Mouse (Mus musculus): ENCODE measurements around the gene Pkd1l1. TPM values are rescaled to one million over a fixed set of nuclear protein-coding genes. Genes with fewer than 3 reads are reported as not detected.

Pkd1l1 gene
- polyA plus RNA-seq, 1 experiment = 0.53 TPM

DNA sequence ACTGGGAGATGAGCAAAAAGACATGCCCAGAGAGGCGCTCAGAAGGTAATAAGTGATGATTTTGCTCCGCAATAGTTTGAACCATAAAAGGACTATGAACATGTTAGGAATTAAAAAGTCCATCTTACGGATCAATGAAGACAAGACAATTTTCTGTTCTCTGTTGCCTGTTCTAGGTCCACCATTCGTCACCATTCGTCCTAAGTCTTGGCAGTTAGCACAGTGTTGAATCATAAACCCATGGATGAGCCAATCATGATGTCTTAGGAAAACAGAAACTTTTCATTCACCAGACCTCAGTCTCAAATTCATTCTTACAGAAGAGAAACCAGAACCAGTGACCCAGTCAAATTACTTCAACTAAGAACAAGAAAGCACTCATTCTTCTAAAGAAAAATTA lies 35.7 kb upstream of the Pkd1l1 start:
- Histone ChIP-seq H3K4me1 (ENCODE audit: control insufficient read depth, insufficient read depth, low read length) (no peaks in the 10 kb centered on the region), H3K27me3 (ENCODE audit: control insufficient read depth, insufficient read depth, low read length) (no peaks in the 10 kb centered on the region), H3K36me3 (ENCODE audit: control insufficient read depth, insufficient read depth, low read length) (peaks cover 4% of the 10 kb centered on the region), H3K27ac (ENCODE audit: control insufficient read depth, insufficient read depth, low read depth, low read length) (no peak overlapping the region), H3K4me3 (ENCODE audit: control insufficient read depth, low read depth, low read length) (no peak overlapping the region)
- TF ChIP-seq CTCF (IDR thresholded peaks at IDR 0.05; ENCODE audit: control insufficient read depth, insufficient read depth, insufficient replicate concordance, low read depth, low read length) = no peak
- TF ChIP-seq POLR2A (IDR thresholded peaks at IDR 0.05; ENCODE audit: control insufficient read depth, low read depth, low read length) = no peak

DNA sequence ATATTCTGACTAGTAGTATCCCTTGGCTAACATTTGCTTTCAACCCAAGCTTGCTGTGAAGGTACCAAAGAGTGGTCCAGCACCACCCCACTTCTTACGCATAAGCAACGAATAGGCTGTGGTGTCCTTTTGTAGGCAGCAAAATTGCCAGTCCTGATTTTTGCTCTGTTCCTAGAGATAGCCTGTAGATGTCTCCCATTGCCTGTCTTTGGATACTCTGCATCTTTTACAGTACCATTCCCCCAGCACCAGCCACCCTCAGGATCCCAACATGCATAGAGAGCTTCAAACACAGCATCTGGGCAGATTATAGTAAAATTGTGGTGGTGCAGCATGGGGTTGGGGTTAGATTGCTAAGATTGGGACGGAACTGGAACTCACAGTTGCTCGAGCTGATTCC lies 15.0 kb upstream of the Pkd1l1 start:
- TF ChIP-seq POLR2A (IDR thresholded peaks at IDR 0.05; ENCODE audit: control insufficient read depth, low read depth, low read length) (no peak), CTCF (IDR thresholded peaks at IDR 0.05; ENCODE audit: control insufficient read depth, insufficient read depth, insufficient replicate concordance, low read depth, low read length) (no peak)

DNA sequence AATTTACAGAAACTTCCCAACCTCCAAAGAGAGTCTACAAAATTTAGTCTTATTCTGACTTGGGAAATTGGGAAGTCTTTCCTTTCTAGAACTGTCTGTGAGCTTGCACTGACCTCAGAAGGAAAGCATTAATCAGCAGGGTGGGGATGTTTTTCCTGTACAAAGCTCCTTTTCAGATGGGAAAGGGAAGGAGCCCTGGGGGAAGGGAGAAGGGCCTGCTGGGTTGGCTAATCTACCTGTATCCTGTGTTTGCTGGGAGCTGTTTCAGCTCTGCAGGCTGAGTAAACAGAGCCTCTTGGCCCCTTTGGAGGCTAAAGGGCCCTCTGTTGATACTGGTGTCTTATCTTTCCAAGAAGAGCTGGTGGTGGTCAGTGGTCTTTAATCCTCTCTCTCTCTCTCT lies 13.0 kb upstream of the Pkd1l1 start:
- no peaks in the 10 kb centered on the region for H3K36me3 ChIP-seq (ENCODE audit: control insufficient read depth, insufficient read depth, low read length)
- H3K4me3 ChIP-seq (ENCODE audit: control insufficient read depth, low read depth, low read length) = no peak overlapping the region
- H3K27ac ChIP-seq (ENCODE audit: control insufficient read depth, insufficient read depth, low read depth, low read length) = no peak overlapping the region
- no peaks in the 10 kb centered on the region for H3K27me3 ChIP-seq (ENCODE audit: control insufficient read depth, insufficient read depth, low read length)
- no peak for TF ChIP-seq POLR2A (IDR thresholded peaks at IDR 0.05; ENCODE audit: control insufficient read depth, low read depth, low read length)
- no peak for TF ChIP-seq CTCF (IDR thresholded peaks at IDR 0.05; ENCODE audit: control insufficient read depth, insufficient read depth, insufficient replicate concordance, low read depth, low read length)
- H3K4me1 ChIP-seq (ENCODE audit: control insufficient read depth, insufficient read depth, low read length) = no peaks in the 10 kb centered on the region

More for the DNA sequence above, 15.0 kb upstream of the Pkd1l1 start:
- no peaks in the 10 kb centered on the region for H3K27me3 ChIP-seq (ENCODE audit: control insufficient read depth, insufficient read depth, low read length)
- H3K4me1 ChIP-seq (ENCODE audit: control insufficient read depth, insufficient read depth, low read length) = no peaks in the 10 kb centered on the region
- no peaks in the 10 kb centered on the region for H3K36me3 ChIP-seq (ENCODE audit: control insufficient read depth, insufficient read depth, low read length)
- no peak overlapping the region for H3K27ac ChIP-seq (ENCODE audit: control insufficient read depth, insufficient read depth, low read depth, low read length)
- H3K4me3 ChIP-seq (ENCODE audit: control insufficient read depth, low read depth, low read length) = no peak overlapping the region

DNA sequence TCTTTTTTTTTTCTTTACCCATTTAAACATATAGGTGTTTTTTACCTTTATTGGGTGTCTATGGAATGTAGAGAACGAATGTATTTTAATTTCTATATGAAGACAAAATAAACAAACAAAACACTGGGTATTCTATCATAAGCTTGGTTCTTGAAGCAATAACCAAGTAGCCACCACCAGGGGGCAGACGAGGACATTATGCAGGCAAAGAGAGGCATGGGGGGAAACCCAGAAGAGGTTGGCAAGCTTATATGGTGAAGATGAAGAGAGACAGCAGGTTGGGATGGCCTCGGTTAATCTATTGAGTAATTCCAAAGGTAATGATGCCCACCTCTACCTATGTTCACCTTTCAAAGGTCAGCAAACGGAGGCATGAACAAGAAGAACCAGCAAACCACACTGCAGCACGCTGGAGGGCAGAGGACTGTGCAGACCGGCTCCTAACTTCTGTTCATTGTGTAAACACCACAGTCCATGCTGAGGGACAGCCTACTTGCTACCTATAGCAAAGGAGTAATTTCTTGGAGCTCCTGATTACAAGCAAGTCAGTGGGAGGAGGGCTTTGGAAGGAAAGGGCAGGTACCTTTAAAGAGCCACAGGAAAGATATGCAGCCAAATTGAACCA lies 10.3 kb upstream of the Pkd1l1 start:
- Histone ChIP-seq H3K4me1 (ENCODE audit: control insufficient read depth, insufficient read depth, low read length) (no peaks in the 10 kb centered on the region), H3K36me3 (ENCODE audit: control insufficient read depth, insufficient read depth, low read length) (no peaks in the 10 kb centered on the region), H3K4me3 (ENCODE audit: control insufficient read depth, low read depth, low read length) (no peak overlapping the region), H3K27me3 (ENCODE audit: control insufficient read depth, insufficient read depth, low read length) (no peaks in the 10 kb centered on the region), H3K27ac (ENCODE audit: control insufficient read depth, insufficient read depth, low read depth, low read length) (no peak overlapping the region)
- TF ChIP-seq CTCF (IDR thresholded peaks at IDR 0.05; ENCODE audit: control insufficient read depth, insufficient read depth, insufficient replicate concordance, low read depth, low read length) = peak; percentile 33; the same call in 1 of the 2 replicates
- no peak for TF ChIP-seq POLR2A (IDR thresholded peaks at IDR 0.05; ENCODE audit: control insufficient read depth, low read depth, low read length)

DNA sequence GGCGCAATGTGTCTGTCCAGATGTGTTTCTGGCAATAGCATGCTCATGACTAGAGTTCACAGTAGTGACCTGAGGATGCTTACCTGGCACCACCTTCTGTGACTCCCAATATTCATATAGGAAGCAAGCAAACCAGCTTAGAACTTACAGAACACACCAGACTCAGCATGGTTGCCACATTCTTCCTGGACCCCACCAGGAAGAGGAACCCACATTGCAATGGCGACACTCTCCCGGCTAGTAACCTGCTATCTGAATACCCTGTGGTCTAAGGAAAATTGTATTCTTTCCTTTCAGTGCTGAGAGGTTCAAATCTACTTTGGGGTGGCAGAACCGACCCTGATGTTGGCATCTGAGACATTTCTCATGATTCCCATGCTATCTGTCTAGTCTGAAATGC lies 5.1 kb upstream of the Pkd1l1 start:
- no peak overlapping the region for H3K27ac ChIP-seq (ENCODE audit: control insufficient read depth, insufficient read depth, low read depth, low read length)
- no peak overlapping the region for H3K4me3 ChIP-seq (ENCODE audit: control insufficient read depth, low read depth, low read length)
- H3K36me3 ChIP-seq (ENCODE audit: control insufficient read depth, insufficient read depth, low read length) = no peaks in the 10 kb centered on the region
- no peak for TF ChIP-seq CTCF (IDR thresholded peaks at IDR 0.05; ENCODE audit: control insufficient read depth, insufficient read depth, insufficient replicate concordance, low read depth, low read length)
- no peak for TF ChIP-seq POLR2A (IDR thresholded peaks at IDR 0.05; ENCODE audit: control insufficient read depth, low read depth, low read length)
- no peaks in the 10 kb centered on the region for H3K4me1 ChIP-seq (ENCODE audit: control insufficient read depth, insufficient read depth, low read length)
- H3K27me3 ChIP-seq (ENCODE audit: control insufficient read depth, insufficient read depth, low read length) = no peaks in the 10 kb centered on the region

DNA sequence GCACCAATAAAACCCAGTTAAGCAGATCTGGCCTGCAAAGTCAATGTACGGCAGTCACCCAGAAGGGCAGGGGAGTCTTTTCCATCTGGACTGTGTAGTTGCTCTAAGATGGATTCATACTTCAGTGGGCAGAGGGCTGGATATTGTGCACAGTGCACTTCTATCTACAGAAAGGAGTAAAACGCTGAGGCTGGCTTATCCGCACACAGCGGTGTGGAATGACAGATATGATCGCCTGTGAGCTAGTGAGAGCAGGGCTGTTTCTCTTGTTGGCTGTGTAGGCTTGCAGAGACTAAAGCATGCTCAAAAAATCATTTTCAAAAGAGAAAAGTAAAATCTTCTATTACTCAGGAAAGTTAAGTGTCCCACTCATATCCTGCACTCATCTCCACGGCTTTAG lies 973 bp downstream of the Pkd1l1 start:
- no peaks in the 10 kb centered on the region for H3K36me3 ChIP-seq (ENCODE audit: control insufficient read depth, insufficient read depth, low read length)
- no peak overlapping the region for H3K27ac ChIP-seq (ENCODE audit: control insufficient read depth, insufficient read depth, low read depth, low read length)
- no peak overlapping the region for H3K4me3 ChIP-seq (ENCODE audit: control insufficient read depth, low read depth, low read length)
- no peaks in the 10 kb centered on the region for H3K4me1 ChIP-seq (ENCODE audit: control insufficient read depth, insufficient read depth, low read length)
- no peak for TF ChIP-seq CTCF (IDR thresholded peaks at IDR 0.05; ENCODE audit: control insufficient read depth, insufficient read depth, insufficient replicate concordance, low read depth, low read length)
- TF ChIP-seq POLR2A (IDR thresholded peaks at IDR 0.05; ENCODE audit: control insufficient read depth, low read depth, low read length) = no peak
- H3K27me3 ChIP-seq (ENCODE audit: control insufficient read depth, insufficient read depth, low read length) = no peaks in the 10 kb centered on the region

DNA sequence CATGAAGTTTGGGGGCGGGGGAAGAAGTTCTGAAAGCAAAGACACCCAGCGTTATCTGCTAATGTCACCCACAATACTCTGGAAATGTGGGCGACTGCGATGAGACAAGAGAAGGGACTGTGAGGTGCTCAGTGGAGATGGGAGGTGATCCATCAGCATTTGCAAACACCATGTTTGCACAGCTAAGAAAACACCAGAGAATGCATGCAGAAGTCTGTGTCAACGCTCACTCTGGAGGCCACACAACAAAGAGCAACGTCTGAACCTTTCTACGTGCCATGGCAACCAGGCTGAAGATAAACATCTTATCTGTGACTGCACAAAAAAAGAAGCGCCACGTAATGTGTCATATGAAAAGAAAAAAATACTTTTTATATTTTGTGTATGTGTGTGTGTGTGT lies 2.6 kb downstream of the Pkd1l1 start:
- TF ChIP-seq CTCF (IDR thresholded peaks at IDR 0.05; ENCODE audit: control insufficient read depth, insufficient read depth, insufficient replicate concordance, low read depth, low read length) (no peak), POLR2A (IDR thresholded peaks at IDR 0.05; ENCODE audit: control insufficient read depth, low read depth, low read length) (no peak)
- Histone ChIP-seq H3K4me3 (ENCODE audit: control insufficient read depth, low read depth, low read length) (no peak overlapping the region), H3K36me3 (ENCODE audit: control insufficient read depth, insufficient read depth, low read length) (no peaks in the 10 kb centered on the region), H3K27me3 (ENCODE audit: control insufficient read depth, insufficient read depth, low read length) (no peaks in the 10 kb centered on the region), H3K4me1 (ENCODE audit: control insufficient read depth, insufficient read depth, low read length) (no peaks in the 10 kb centered on the region), H3K27ac (ENCODE audit: control insufficient read depth, insufficient read depth, low read depth, low read length) (no peak overlapping the region)

All from testis, adult 2 months (tissue).